Mouse (Mus musculus): ENCODE results near the gene Wipf2. TPM values are rescaled to one million over a fixed set of nuclear protein-coding genes. Genes with fewer than 3 reads are reported as not detected.
"Not testable (repeated sequence)": the region's sequence is repeated elsewhere in the genome, so short reads cannot be mapped to it uniquely, and the experiment has no call there.

Gene Wipf2
- total RNA-seq, 2 experiments from 2014 or later, result 5.6 to 6.7 TPM

DNA sequence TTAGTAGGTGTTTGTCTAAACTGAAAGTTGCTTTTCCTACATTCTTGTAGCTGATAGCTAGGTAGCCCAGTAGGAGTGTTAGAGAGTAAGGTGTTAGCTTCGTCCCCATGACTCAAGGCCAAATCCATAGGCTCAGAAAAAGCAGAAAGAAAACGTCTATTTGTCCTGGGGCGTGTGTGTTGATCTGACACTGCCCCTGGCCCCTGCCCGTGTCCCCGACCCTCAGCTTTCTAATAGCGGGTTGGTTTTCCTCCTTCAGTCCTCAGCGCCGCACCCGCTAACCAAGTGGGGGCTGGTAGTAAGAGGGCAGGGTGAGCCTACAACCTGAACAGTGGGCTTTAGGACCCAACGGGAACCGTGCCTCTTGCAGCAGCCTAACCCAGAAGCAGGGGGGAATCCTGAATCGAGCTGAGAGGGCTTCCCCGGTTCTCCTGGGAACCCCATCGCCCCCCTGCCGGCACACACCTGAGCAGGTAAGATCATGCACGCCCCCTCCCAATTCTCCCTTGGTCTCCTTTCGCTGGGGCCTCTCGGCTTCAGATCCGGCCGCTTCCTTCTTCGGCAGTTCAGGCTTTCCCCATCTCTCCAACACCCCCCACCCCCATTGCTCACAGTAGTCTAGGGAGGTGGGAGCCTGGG, 64.1 kb downstream of the Wipf2 start, which contains the start of gene Rara:
Gene Rara, plus strand, starts transcription at position 381 of the 639 bp plus-strand sequence.
- intact Hi-C loops (cut with DNase I), result loop anchor here (5.0 to 10.0 kb wide), 3 partner anchors 107 to 220 kb away; no protein-coding TSS in a partner anchor
- DNase-seq, result no peak

DNA sequence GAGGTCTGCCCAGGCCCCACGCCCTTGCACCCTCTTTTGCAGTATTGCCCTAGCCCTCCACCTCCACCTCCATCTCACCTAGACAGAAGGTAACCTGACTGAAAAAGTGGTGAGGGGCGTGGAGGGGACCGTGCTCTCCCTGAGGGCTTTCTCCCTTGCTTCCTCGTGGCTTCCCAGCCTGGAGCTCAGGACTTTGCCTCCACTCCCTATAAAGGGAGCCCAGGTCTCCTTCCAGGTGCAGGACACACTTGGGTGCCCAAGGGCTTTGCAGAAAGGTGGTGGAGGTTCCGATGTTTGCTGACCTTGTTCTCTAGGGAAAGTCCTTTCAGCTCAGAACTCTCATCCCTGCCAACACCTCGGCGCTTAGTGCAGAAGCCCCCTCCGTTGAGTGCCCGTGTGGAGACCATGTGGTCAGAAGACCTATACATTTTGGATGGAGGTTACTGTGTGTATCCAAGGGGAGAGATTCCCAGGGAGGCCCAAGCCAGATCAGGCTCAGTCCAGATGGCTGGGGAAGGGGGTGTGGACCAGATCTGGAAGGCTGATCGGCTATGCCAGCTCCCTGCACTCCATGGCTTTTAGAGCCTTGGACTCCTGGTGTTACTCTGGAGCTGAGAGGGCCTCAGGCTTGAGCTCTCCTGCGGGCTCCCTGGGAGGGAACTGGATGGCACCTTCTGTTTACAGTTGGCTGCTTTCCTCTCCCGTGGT, 64.9 kb downstream of the Wipf2 start:
- intact Hi-C loops (cut with DNase I), result loop anchor here (5.0 to 10.0 kb wide), 3 partner anchors 106 to 219 kb away; no protein-coding TSS in a partner anchor

DNA sequence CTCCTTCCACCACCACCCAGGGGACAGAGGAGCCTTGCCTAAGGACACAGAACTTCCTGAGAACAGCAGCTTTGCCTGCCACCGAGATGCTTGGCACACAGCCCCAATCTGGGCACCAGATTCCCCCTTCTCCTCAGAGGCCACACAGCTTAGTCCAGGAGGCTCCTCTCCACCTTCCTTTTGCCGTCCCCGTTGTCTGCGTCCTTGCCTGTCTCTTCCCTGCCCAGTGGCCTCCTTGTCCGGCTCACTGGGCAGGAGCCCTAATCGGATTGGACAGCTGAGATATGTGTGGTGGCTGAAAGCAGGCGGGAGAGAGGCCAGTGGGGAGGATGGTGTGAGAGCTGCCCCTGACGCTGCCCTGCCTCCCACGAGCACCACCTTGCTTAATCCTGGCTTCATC, 66.1 kb downstream of the Wipf2 start:
- intact Hi-C loops (cut with DNase I), result loop anchor here (5.0 to 10.0 kb wide), 3 partner anchors 105 to 218 kb away; no protein-coding TSS in a partner anchor
- no peak for DNase-seq

More for the DNA sequence above, 64.9 kb downstream of the Wipf2 start:
- DNase-seq, result no peak

DNA sequence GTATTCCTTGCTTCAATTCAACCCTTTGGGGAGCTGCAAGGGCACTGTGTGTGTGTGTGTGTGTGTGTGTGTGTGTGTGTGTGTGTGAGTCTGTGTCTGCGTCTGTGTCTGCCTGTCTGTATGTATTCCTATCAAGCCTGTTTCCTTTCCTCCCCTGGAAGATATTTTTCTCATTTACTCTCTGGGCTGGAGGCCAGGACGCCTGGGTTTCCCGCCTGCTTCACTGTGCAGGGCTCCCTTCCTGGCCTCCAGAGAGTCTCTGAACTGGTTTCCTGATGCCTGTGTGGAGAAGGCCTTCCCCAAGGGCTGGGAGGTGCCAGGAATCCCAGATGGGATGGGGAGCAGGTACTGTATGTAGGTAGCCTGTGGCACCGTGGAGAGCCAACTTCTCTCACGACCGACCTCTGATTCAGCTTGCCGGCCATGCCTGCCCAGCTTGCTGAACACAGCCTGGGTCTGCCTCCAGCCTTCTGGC, 66.7 kb downstream of the Wipf2 start:
- intact Hi-C loops (cut with DNase I), result no loop called here
- no peak for DNase-seq

DNA sequence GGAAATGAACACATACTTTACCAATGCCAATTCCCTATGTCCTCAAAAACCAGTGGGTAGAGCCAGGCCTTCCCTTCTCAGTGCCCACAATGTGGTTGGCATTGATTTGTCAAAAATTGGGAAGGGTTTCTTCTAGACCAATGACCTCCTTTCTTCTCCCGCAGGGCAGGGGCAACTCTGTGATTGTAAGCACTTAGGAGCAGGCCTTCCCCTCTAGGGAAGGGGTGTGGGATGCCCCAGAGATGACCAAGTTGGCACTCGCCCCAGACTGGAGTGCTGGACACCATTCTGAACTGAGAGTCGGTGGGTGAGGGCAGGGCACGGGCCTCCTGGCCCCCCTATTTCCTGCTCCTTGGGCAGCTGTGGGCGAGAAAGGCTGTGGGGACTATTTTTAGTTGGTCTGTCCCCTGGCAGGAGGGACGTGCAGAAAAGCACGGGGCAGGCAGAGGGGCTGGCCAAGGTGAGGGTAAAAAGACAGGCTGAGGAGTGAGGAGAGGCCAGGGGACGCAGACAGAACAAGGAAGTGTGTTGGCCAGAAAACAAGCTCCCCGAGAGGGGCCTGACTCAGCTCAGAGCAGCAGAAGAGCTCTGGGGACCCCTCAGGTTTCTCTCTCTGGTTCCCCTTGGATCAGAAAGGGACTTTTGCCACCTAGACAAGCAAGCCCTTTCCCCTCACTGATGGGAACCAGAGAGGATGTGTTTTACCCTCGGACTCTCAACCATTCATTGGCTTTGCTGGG, 67.5 kb downstream of the Wipf2 start:
- peak in 1 of 2 experiments; percentile 29 for DNase-seq
- intact Hi-C loops (cut with DNase I), result no loop called here

DNA sequence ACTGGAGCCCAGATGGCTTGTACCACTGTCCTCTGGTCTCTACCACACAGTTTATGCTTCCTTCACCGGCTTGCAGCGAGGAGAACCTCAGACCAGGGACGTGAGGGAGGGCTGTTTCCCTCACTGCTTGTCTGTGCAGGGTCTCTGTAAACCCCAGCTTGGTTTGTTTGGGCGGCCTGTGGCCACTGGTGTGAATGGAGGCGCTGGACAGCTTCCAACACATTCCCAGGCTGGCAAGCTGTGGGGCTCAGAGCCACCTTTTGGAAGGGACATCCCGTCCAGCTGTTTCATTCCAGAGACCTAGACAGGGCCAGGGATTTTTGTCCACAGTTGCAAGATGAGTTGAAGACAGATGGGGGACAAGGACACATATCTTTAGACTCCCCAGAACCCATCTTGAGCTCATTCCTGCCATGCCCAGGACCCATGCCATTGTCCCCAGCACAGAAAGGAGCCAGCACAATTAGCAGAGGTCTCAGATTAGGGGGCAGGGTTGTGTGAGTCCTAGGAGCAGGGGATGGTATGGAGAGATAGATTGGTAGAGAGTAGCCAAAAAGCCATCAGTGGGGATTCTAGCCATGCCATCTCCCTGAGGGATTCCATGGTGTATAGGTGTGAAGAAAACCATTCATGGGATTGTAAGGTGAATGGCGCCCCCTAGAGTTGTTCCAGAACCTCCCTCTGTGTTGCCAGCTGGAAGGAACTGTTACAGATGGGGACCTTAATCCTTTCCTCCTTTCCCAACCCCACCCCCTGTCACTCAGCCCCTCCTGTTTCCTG, 68.3 kb downstream of the Wipf2 start:
- peak; percentile 37 to 47 for DNase-seq
- intact Hi-C loops (cut with DNase I), result loop anchor here (2.0 kb wide), 1 partner anchor 41 kb away; no protein-coding TSS in a partner anchor

DNA sequence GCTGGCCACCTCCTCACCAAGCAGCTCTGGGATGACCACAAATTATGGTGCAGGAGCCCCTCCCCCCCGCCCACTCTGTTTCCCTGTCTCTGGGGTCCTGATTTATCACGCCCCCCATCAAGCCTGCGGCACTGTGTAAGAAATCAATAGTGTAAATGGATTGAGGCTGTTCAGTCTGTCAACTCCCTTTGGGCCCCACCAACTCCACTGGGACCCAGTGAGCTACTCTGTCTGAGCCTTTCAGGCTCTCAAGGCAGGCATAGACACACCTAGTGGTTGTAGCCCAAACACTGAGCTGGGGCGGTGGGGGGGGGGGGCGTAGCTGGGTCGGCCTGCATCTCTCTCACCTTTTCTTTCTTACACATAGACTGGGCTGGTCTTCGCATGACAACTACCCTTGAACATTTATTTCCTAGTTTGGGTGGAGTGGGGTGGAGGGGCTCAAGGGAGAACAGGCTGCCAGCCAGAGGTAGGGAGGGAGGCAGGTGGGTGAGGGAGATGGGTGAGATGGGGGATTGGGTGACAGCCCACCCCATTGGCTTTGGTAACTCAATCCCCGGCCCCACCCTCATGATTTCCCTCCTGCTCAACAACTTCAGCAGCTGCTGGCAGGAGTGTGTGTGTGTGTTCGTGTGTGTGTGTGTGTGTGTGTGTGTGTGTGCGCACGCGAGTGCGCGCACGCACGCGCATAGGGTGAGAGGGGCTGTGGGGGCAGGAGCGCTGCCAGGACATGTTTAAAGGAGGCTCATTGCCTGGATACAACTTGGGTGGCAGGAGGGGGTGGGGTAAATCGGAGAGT, 69.1 kb downstream of the Wipf2 start:
- DNase-seq, result peak in 1 of 2 experiments; percentile 23
- intact Hi-C loops (cut with DNase I), result loop anchor here (2.0 kb wide), 1 partner anchor 40 kb away; no protein-coding TSS in a partner anchor

DNA sequence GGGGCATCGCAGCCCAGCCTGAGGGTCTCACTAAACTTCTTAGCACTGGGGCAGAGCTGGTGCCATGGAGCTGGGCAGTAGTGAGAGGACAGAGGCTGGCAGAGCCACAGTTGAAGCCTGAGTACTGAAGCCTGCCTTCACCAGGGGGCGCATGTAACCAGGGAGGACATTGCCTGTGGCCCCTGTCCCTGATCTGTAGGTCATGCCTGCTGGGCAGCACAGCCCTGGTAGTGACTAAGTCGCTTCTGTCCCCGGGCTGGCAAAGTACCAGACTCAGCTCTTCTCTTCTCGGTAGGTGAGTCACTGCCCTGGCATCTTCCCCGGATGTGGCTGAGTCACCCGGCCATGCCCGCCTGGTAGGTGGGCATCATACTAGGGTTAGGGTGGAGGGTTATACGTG, 69.7 kb downstream of the Wipf2 start:
- intact Hi-C loops (cut with DNase I), result loop anchor here (2.0 kb wide), 1 partner anchor 40 kb away; no protein-coding TSS in a partner anchor
- peak; percentile 53 to 67 for DNase-seq

DNA sequence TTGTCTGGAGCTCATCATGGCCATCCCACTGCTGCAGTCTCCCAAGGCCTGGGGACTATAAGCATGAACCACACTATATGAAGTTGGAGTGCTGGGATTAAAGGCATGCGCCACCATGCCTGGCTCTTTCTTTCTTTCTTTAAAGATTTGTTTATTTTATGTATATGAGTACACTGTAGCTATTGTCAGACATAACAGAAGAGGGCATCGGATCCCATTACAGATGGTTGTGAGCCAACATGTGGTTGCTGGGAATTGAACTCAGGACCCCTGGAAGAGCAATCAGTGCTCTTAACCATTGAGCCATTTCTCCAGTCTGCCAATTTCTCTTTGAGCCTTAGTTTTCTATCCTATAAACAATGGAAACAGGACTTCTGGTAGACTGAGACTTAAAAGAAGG, 70.4 kb downstream of the Wipf2 start:
- intact Hi-C loops (cut with DNase I), result loop anchor here (2.0 kb wide), 1 partner anchor 39 kb away; no protein-coding TSS in a partner anchor
- DNase-seq, result not testable (repeated sequence)

DNA sequence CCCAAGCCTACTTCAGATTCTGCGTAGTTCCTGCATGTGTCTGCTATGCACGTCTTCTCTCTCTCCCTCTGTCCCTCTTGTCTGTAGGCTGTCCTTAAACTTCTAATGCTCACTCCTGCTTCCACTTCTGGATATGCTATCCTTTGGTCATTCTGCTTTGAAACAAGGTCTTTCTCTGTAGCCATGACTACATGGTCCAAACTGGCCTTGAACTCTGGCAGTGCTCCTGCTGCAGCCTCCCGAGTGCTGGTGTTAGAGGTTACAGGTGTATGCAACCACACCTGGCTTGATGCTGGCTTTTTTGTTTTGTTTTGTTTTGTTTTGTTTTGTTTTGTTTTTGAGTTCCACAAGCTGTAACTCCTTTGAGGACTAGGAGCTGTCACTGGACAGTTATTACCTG, 70.9 kb downstream of the Wipf2 start:
- intact Hi-C loops (cut with DNase I), result no loop called here
- no peak for DNase-seq

DNA sequence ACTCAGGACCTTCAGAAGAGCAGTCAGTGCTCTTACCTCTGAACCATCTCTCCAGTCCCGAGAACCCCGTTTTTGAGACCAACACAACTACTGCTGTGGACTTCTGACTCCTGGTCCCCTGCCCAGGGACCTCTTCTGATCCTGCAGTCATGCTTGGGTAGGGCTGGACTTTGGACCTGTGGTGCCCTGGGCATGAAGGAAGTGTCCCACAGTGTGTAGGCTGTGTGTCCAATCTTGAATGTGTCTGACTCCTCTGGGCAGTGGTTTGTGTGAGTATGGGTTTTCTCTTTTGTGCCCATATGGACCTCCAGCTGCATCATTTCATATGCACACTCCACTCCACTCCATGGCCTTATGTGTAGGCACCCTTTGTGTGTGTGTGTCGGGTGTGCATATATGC, 71.7 kb downstream of the Wipf2 start:
- intact Hi-C loops (cut with DNase I), result no loop called here

DNA sequence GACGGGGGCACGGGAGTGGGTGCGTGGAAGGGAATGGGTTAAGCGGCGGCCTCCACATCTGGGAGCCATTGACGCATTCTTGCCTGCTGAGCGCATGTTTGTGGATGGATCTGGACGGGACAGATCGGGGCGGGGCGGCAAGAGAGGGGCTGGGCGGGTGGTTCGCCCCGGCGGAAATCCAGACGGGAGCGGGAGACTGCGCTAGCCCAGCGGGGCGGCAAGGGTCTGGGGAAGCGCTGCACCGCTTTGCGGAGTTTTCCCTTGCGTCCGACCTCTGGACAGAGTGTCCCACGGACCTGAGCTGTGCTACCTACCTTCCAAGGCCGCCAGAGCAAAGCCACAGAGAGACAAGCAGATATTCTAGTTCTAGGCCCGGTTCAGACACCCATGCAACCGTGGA, 72.7 kb downstream of the Wipf2 start:
- intact Hi-C loops (cut with DNase I), result no loop called here
- DNase-seq, result peak; percentile 71 to 82

More for the DNA sequence above, 71.7 kb downstream of the Wipf2 start:
- DNase-seq, result no peak

DNA sequence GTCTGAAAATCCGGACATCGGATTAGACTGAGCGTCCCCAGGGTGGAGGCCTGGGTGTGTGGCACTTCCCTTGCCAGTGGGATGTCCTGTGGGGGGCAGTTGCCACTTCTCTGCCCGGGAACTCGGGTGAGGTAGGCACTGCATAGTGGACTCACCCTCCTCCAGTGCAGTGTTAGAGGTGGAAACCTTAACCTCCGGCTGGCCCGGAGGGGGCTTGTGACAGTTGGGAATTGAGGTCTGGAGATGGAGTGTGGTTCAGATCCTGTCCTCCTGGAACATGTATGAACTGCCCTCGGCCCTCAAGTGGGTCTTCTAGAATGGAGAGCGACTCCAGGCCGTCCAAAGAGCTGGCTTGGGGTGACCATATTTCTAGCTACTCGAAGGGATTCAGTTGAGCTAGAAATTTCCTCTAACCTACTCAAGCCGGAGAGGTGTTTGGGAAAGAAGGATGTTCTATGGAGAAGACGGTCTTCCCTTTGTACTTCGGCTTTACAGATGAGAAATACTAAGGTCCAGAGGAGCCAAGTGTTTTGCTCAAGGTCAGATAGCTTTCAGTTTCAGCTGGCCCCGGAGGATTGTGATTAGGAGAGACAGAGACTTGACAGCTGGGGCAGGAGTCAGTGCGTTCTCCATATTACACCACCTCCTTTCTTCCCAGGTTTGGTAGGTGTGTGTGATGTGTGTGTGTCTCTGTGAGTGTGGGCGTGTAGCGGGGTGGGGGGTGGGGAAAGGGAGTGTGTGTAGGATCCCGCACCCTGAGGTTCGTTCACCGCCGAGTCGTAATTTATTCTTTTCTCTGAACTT, 73.4 kb downstream of the Wipf2 start:
- DNase-seq, result no peak

DNA sequence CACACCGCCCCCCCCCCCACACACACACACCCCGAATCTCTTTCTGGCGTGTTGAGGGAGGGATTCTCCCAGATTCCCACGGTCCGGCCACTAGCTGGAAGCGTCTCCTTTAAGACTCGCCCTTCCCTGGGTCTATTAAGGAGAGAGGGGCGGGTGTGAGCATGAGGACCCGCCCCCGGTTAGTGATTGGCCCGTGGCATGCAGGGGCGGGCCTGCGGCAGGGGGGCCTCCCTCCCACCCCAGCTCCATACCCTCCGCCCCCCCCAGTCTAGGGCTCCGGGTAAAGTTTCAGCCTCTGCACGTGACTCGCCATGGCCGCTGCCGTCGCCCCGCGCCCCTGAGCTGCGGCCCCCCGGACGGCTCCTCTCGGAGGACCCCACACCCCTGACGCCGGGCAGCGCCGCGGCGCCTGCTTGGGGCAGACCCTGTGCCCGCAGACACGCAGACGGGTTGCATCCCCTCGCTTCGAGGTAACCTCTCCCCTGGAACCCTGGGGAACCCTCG, 74.0 kb downstream of the Wipf2 start:
- DNase-seq, result peak; percentile 79 to 87
- intact Hi-C loops (cut with DNase I), result no loop called here

More for the DNA sequence above, 73.4 kb downstream of the Wipf2 start:
- intact Hi-C loops (cut with DNase I), result no loop called here

DNA sequence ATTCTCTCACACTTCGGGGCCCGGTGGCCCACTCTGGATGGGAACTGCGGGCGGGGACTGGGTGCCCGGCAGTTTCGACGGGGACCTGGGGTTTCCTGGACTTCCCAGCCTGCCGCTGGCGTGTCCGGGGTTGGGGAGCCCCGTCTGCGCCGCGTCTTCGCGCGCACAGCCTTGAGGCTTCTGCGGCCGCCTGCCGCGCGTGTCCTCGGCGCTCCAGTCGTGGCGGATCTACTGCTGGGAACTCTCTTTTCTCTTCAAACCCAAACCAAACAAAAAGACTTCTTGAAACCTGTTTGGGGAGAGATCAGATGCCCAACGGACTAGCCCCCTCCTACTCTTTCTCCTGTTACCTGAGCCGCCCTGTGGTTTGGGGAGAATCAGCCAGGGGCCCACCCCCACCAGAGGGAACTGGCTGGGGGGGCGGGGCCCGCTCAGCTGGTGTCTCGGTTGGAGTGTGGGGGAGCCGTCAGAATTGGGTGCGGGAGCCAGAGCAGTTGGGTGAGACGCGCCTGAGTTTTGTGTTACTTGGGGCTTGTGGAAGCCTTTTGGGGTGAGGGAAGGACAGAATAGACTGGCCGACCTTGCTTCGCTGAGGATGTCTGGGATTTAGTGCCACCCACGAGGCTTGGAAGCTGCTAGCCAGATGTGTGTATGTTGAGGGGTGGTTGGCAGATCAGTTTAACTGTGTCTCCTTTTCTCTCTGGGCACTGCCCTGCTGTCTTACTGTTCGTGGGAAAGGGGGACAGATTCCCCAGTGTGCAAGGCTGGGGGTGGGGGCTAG, 74.7 kb downstream of the Wipf2 start:
- DNase-seq, result peak; percentile 41 to 51

DNA sequence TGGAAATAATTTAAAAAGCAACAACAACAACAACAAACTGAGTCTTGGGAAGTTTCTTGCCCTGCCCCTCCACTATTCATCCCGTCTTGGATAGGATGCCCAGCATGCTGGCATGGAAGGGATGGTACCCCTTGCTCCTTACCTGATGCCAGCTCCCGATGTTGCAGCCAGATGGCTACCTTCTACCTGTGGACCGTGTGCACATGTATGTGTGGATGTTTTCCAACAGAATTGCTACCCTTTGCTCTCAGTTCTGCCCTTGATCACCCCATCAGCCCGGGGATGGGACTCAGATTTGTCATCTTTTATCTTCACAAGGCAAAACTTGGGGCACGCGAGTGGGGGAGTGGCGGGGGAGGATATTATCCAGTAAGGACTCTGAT, 75.3 kb downstream of the Wipf2 start:
- intact Hi-C loops (cut with DNase I), result no loop called here
- peak in 1 of 2 experiments; percentile 16 for DNase-seq

More for the DNA sequence above, 74.7 kb downstream of the Wipf2 start:
- intact Hi-C loops (cut with DNase I), result no loop called here
